Mouse (Mus musculus): ENCODE results near the gene Pitpna.

The Pitpna gene

DNA sequence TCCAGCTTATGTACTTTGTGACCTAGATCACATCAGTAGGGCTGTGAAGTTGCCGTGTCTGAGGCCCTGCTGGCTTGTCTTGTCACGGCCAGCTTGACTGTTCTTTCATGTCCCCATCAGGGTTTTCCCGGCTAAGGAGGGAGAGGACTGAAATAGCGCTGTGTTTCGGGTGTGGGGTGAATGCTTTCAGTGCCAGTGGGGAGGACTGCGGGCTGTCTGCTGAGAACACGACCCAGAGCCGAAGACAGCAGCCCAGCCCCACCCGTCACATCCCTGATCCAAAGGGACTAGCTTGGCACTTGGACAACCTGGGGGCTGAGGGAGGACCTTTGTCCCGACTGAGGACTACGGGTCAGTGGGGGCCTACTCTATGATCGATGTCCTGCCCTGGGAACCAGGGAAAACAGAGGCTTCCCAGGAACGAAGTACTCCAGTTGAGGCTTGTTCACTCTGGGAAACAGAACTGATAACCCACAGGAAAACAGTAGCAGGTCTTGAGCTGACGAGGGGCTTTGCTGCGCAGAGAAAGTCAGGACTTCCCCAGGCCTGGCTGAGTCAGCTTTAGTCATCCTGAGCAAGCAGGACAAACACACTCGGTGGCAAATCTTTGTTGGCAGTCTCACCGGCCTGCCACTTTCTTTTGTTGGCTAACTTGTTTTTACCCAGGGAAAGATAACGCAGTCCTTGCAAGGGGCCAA is 23.9 kb upstream of the Pitpna start:
- no peak for DNase-seq (ENCODE audit: extremely low spot score, low read depth, low spot score)

- no peak for DNase-seq (ENCODE audit: extremely low spot score, low read depth, low spot score)
These were observed 22.0 kb upstream of the Pitpna start for GRCm38 (mm10) chr11:75565849-75566248.

DNA sequence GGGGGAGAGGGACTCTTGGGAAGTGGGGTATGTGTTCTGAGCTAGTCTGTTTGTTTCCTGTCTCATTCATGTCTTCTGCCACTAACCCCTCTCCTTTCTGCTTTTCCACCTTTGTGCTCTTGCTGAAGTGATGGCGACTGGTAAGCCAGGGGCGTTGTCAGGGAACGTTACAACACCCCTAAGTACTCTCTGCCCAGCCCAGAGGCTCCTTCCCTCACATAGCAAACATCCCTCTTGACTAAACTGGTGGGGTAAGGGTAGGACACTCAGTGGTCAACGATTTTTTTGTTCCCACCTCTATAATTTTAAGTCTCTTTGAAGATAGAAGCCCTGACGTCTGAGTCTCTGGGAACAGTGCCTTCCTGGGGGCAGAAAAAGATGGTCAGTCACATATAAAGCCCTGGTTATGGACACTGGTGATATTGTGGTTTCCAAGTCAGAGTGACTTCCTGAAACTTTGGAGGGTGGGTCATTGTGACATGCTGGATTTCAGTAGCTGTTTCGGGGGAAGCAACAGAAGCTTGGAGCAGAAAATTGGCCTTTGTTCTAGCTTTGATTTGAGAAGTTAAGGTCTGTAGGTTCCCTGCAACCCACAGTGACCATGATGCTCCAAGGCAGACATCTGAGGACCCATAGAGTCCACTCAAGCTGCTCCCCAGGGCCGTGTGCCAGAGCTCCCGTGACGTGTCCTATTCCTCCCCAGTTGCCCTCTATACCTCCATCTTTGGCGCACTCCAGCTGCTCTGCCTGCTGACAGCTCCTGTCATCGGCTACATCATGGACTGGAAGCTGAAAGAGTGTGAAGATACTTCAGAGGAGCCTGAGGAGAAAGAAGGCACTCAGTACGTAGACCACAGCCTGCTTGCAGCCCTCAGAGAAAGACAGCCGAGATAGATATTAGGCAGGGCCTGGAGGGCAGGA is 21.4 kb upstream of the Pitpna start:
- DNase-seq (ENCODE audit: extremely low spot score, low read depth, low spot score) = no peak

- no peak for DNase-seq (ENCODE audit: extremely low spot score, low read depth, low spot score)
These were observed 20.4 kb upstream of the Pitpna start for GRCm38 (mm10) chr11:75567346-75568114.

GRCm38 (mm10) chr11:75568115-75568511 is 19.8 kb upstream of the Pitpna start:
- no peak for DNase-seq (ENCODE audit: extremely low spot score, low read depth, low spot score)

GRCm38 (mm10) chr11:75568962-75569361 is 18.9 kb upstream of the Pitpna start:
- no peak for DNase-seq (ENCODE audit: extremely low spot score, low read depth, low spot score)

GRCm38 (mm10) chr11:75570375-75571125 is 17.3 kb upstream of the Pitpna start:
- DNase-seq (ENCODE audit: extremely low spot score, low read depth, low spot score) = no peak

GRCm38 (mm10) chr11:75571126-75571990 is 16.5 kb upstream of the Pitpna start:
- no peak for DNase-seq (ENCODE audit: extremely low spot score, low read depth, low spot score)

- no peak for DNase-seq (ENCODE audit: extremely low spot score, low read depth, low spot score)
These were observed 15.6 kb upstream of the Pitpna start for GRCm38 (mm10) chr11:75572301-75572791.

DNA sequence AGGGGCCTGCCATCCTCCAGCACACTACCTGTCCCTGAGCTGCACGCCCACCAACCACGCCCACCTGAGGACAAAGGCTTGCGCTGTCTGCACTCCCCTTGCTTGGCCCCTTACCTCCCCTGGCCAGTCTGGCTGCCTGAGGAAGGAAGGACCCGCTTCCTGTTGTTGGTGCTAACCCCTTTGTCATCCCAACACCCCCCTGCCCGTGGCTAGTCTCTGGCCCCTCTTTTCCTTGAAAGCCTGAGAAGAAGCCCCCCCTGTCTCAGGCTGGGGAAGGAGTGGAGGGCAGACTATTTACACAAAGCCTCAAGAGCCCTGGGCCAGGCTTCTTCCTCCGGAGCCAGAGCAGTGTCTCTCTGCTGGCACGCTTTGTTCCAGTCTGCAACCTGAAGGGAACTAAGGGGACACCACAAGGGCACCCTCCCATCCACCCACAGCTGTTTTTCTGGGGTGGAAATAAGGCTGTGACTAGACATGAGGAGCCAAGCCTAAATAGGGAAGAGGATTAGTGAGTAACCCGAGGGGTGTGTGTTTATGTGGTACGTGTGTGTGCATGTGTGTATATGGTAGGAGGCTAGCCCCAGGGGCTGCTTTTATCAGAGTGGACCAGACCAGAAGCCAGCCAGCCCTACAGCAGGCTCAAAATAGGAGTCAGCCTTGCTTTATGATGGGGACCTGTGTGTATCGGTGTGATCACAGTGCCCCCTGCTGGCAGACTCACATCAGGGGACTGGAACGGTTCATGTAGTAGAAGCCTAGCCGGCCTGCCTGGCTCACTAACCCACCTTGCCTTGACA is 14.8 kb upstream of the Pitpna start:
- peak; percentile 95 for DNase-seq (ENCODE audit: extremely low spot score, low read depth, low spot score)

DNA sequence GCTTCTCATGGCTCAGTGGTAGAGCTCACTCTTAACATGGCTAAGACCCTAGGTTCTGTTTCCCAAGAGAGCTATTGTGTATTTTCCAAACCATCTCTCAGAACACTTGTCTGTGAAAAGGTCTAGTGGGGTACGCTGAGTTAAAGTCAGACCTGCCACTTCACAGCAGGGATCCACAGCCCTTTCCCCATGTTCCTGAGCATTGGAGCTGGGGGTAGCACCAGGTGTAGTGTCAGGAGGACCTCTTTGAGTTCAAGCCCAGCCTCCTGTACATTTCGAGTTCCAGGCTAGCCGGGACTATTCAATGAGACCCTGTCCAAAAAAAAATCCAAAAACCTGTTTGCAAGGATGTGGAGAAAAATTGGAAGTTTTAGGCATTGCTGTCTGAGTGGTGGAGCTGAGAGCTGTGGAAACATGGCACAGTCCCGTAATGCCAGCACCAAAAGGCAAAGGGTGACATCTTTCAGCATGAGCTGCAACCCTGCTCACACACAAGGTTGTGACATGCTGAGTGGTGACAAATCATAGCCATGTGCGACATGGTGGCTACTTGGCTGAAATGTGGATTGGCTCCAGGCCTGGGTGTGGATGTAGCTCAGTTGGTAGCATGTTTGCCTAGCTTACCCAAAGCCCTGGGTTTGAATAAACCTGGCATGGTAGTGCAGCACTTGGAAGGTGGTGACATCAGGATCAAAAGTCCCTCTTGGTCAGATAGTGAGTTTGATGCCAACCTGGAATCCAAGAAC is 13.3 kb upstream of the Pitpna start:
- DNase-seq (ENCODE audit: extremely low spot score, low read depth, low spot score) = no peak

- DNase-seq (ENCODE audit: extremely low spot score, low read depth, low spot score) = no peak
These were observed 12.3 kb upstream of the Pitpna start for GRCm38 (mm10) chr11:75575560-75576123.

DNA sequence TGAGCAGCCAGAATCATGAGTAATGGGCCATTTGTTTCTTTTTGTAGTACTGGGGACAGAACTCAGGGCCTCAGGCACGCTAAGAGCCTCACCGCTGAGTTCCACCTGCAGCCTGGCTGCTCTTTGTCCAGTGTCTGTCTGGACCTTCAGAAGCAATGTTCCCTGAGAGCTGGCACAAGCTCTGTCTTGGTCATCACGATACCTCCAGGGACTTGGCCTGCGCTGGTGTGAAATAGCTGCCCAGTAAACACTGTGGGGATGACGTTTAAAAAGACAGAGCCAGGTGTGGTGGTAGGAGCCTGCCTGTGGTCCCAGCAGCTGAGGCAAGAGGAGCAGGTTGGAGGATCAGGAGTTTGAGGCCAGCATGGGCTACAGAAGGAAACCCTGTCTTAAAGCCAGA is 9.3 kb upstream of the Pitpna start:
- no peak for DNase-seq (ENCODE audit: extremely low spot score, low read depth, low spot score)

DNA sequence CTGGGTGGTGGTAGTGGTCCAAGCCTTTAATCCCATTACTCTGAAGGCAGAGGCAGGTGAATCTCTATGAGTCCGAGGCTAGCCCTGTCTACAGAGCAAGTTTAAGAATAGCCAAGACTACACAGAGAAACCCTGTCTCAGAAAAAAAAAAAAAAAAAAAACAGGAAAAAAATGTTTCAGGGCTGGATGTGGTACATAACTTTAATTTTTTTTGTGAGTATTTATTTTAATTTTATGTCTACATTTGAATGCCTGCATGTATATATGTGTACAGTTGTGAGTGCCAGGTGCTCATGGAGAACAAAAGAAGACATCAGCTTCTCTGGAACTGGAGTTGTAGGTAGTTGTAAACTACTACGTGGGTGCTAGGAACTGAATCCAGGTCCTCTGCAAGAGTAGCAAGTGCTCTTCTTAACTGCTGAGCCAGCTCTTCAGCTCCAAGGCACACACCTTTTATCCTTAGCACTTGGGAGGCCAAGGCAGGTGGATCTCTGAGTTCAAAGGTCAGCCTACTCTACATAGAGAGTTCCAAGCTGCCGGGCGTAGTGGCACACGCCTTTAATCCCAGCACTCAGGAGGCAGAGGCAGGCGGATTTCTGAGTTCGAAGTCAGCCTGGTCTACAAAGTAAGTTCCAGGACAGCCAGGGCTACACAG is 6.3 kb upstream of the Pitpna start:
- DNase-seq (ENCODE audit: extremely low spot score, low read depth, low spot score) = no peak

- DNase-seq (ENCODE audit: extremely low spot score, low read depth, low spot score) = no peak
These were observed 4.4 kb upstream of the Pitpna start for GRCm38 (mm10) chr11:75583521-75583920.

- no peak for DNase-seq (ENCODE audit: extremely low spot score, low read depth, low spot score)
These were observed 2.8 kb upstream of the Pitpna start for GRCm38 (mm10) chr11:75585061-75585460.

- DNase-seq (ENCODE audit: extremely low spot score, low read depth, low spot score) = no peak
These were observed 1.9 kb upstream of the Pitpna start for GRCm38 (mm10) chr11:75585978-75586377.

Measured in hindlimb bud, embryonic 11.5 days (tissue).